Mouse (Mus musculus): Measurements from ENCODE around the gene Gabbr1. TPM values are rescaled to one million over a fixed set of nuclear protein-coding genes. Genes with fewer than 3 reads are reported as not detected.
"Not testable (repeated sequence)": the region's sequence is repeated elsewhere in the genome, so short reads cannot be mapped to it uniquely, and the experiment has no call there.

Gene Gabbr1
- 10 to 100 TPM; 16.9 TPM for total RNA-seq (2021)
- long read RNA-seq, experiment 1, result 0 reads
- long read RNA-seq, experiment 2, partial matches to known transcripts, result 0 of 1 reads
- long read RNA-seq, experiment 2, other reads (novel, unspliced or antisense), result 0 of 1 reads

GRCm38 (mm10) chr17:37045611-37046311 lies at the start of gene Gabbr1:
TSS of gene Gabbr1 (plus strand) at chr17:37045966.
- intact Hi-C loops (cut with DNase I), result loop anchor here (2.0 to 5.0 kb wide), 4 partner anchors 15 to 223 kb away; partner anchors contain the start of gene Trim26
- DNase-seq, result peak; percentile 79 to 84

- DNase-seq, result peak; percentile 78 to 85
- intact Hi-C loops (cut with DNase I), result loop anchor here (5.0 kb wide), 1 partner anchor 50 kb away; the partner anchor contains the start of gene Gabbr1
Observed at GRCm38 (mm10) chr17:36997033-36997735, 48.6 kb upstream of the Gabbr1 start.

DNA sequence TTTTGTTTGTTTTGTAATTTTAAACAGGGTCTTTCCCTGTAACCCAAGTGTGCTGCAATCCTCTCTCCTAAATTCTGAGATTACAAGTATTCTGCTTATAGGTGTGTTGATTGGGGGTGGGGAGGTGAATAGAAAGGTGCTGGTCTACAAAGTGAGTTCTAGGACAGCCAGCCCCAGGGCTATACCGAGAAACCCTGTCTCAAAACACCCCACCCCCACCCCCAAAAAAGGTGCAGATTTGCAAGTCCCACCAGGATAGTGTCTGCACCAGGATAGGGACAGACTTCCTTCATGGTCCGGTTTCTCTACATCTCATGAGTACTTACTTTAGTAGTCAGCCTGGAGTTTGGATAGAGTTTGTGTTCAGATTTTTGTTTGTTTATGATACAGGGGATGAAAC lies 47.3 kb upstream of the Gabbr1 start:
- intact Hi-C loops (cut with DNase I), result loop anchor here (5.0 kb wide), 1 partner anchor 49 kb away; the partner anchor contains the start of gene Gabbr1
- no peak for DNase-seq

DNA sequence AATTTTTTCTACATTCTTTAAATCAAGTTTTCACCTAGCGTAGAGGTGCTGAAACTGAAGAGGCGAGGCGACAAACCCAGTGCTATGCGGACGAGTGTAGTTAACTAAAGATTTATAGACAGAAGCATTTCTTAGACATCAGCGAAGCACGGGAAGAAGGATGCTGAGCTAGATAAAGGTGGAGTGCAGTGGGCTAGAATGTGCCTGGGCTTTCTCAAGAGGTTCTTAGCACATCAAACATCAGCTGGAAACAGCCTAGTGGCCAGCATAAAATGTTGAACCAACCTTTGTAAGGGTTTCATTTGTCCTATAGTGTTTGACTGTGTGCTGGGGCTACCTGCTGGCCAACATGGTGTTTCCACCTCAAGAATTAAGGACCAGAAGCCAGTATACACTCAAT lies 44.9 kb upstream of the Gabbr1 start, which contains the start of gene Zfp57:
Gene Zfp57 (plus strand): TSS at position 301 of the 400 bp plus-strand sequence.
- intact Hi-C loops (cut with DNase I), result loop anchor here (5.0 kb wide), 1 partner anchor 164 kb away; the partner anchor contains the start of gene Trim26
- DNase-seq, result no peak

DNA sequence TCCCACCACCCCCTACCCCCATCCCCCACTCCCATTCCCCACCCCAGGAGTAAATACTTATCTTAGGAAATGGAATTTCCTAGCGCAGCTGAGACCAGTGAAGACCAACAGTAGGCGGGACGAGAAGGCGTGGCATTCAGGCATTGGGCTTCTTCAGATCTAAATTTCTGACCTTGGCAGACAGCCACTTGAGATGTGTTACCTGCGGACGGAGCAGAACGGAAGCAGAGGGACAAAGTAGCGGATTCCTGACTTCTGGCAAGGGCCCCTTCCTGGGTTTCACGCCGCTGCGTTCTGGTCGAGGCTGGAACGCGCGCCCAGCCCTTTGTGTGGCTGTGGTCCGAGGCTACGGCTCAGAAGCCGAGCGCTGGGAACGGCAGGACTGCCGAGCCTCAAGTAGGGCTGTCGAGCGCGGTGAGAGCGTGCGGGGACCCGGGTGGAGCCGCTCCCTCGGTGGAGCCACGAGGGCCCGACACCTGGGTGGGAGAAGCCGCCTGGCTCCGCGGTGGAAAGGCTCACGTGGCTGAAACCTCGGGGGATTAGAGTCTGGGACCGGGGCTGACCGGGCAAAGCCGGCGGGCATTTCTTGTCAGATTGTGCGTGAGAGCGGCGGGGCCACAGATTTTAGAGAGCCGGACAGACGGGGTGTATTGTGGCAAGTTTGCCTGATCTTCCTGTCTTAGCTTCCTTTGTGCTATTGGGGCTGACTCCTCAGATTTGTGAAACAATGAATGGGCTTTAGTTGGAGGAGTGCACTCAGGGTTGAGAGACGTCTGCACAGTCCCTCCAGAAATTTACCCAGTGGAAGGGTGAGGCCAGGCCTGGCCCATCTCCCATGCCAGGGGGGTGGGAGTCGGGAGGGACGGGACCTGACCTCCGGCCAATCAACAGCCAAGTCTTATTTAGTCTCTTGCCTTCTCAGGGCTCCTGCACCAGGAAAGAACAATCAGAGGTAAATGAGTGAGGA lies 43.1 kb upstream of the Gabbr1 start:
- intact Hi-C loops (cut with DNase I), result loop anchor here (5.0 kb wide), 1 partner anchor 165 kb away; the partner anchor contains the start of gene Trim26
- DNase-seq, result peak; percentile 42 to 48

DNA sequence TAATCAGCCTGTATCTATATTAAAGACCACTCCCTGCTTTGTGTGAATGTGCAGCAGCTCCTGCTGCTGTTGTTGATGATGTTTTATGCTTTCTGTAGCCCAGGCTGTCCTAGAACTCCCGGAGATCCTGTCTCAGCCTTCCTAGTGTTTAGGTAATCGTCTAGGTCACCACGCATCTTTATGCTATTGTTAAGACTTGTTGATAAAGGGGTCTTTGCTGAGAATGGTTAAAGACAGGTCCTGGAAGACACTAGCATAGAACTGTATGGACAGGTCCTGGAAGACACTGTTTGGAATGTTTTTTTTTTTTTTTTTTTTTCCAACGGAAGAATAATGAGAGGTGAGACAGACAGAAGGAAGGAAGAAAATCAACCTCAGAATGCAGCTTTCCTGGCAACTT lies 42.4 kb upstream of the Gabbr1 start:
- no peak for DNase-seq
- intact Hi-C loops (cut with DNase I), result loop anchor here (5.0 kb wide), 1 partner anchor 166 kb away; the partner anchor contains the start of gene Trim26

GRCm38 (mm10) chr17:37008161-37008560 lies 37.6 kb upstream of the Gabbr1 start:
- DNase-seq, result no peak
- intact Hi-C loops (cut with DNase I), result no loop called here

DNA sequence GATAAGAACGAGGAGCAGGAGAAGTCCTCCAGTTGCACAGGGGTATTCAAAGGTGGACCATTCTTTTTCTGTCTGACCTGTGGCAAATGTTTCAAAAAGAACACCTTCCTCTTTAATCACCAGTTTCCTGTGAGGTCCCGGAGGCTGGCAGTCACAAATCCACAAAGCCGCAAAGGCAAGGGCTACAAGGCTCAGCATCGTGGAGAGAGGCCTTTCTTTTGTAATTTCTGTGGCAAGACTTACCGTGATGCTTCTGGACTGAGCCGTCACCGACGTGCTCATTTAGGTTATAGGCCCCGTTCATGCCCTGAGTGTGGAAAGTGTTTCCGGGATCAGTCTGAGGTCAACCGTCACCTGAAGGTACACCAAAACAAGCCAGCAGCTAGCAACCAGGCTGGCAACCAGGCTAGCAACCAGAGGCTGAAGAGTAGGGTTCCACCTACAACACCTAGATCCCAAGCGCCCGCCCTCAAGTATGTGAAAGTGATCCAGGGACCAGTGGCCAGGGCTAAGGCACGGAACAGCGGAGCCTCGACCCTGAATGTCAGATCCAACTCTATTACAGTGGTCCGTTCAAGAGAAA lies 36.2 kb upstream of the Gabbr1 start:
- intact Hi-C loops (cut with DNase I), result no loop called here
- DNase-seq, result no peak

DNA sequence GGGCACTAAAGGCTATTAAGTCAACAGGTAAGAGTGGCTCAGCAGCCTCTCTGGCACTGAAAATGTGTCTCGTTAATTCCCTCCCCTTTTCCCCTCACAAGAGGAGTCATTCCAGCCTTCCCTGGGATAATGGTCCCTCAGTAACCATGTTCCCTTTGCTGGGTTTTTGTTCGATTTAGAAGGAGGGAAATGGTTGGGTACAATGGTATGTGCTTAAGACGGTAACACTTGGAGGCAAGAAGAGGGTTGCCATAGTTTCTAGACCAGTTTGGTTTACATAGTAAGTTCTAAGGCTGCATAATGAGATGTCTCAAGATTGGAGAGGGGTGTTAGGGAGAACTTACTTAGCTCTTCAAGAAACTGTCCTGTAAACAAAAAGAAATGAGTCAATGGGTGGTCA lies 34.0 kb upstream of the Gabbr1 start:
- intact Hi-C loops (cut with DNase I), result no loop called here
- no peak for DNase-seq

- intact Hi-C loops (cut with DNase I), result no loop called here
- no peak for DNase-seq
Observed at GRCm38 (mm10) chr17:37012141-37012540, 33.6 kb upstream of the Gabbr1 start.

GRCm38 (mm10) chr17:37016333-37016732 lies 29.4 kb upstream of the Gabbr1 start:
- intact Hi-C loops (cut with DNase I), result no loop called here
- no peak for DNase-seq

DNA sequence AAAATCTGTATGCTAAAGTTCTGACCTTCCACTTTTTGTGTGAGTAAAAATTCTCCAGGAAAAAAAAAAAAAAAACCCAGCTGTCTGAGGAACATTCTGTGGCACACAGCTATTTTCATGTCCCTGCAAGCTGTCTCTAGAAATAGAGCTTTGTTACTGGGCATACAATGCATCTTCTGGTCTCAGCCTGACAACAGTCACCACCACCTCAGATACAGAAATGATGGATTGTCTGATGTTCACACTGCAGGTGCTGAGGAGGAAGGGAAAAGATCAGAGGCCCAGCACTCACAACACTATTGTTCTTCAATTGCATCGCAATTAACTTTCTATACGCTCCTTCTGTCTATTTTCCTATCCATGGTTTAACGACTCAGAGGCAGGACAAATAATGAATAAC lies 27.4 kb upstream of the Gabbr1 start:
- no peak for DNase-seq
- intact Hi-C loops (cut with DNase I), result no loop called here

DNA sequence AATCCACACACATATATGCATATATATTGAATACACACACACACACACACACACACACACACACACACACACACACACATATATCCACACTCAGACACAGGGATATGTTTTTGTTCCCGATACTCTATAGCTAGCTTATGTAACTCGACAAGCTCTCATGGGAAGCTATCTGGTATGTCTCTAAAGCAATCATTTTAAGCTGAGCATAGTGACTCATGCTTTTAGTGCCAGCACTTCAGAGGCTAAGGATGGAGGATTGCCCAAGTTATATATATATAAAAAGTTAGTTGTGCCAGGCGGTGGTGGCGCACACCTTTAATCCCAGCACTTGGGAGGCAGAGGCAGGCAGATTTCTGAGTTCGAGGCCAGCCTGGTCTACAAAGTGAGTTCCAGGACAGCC lies 26.5 kb upstream of the Gabbr1 start:
- intact Hi-C loops (cut with DNase I); DNase-seq: not testable (repeated sequence)

GRCm38 (mm10) chr17:37022628-37023576 lies 22.9 kb upstream of the Gabbr1 start, which contains the start of gene Mog:
TSS of gene Mog (minus strand) at chr17:37023398.
- intact Hi-C loops (cut with DNase I), result no loop called here
- no peak for DNase-seq

- no peak for DNase-seq
- intact Hi-C loops (cut with DNase I), result no loop called here
Observed at GRCm38 (mm10) chr17:37026425-37026824, 19.3 kb upstream of the Gabbr1 start.

DNA sequence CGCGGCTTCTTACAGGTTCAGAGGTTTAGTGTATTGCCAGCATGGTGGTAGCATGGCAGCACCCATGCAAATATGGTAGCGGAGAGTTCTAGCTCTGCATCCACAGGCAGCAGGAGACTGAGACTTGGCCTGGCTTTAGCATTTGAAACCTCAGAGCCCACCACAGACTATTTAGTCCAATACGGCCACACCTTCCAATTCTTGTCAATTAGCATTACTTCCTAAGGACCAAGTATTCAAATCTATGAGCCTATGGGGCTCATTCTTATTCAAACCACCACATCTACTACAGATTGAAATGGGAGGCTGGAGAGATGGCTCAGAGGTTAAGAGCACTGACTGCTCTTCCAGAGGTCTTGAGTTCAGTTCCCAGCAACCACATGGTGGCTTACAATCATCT lies 18.3 kb upstream of the Gabbr1 start:
- intact Hi-C loops (cut with DNase I), result no loop called here
- no peak for DNase-seq

DNA sequence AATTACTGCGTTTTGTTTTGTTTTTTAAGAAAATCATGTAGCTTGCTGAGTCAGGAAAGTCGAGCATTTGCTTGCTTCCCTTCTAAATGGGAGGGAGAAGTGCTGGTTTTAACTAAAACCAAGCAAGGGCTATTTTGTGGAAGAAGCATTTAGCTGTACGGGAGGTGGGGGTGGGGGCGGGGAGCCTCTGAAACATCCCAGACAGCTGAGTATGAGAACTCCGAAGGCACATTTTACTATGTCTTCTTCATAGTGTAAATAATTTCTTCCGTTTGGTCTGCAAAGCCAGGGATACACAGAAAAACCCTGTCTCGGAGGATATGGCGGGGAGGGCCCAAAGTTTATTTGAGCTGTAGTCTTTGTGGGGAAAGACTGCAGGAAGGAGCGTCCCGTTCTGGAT lies 17.6 kb upstream of the Gabbr1 start:
- no peak for DNase-seq
- intact Hi-C loops (cut with DNase I), result no loop called here

DNA sequence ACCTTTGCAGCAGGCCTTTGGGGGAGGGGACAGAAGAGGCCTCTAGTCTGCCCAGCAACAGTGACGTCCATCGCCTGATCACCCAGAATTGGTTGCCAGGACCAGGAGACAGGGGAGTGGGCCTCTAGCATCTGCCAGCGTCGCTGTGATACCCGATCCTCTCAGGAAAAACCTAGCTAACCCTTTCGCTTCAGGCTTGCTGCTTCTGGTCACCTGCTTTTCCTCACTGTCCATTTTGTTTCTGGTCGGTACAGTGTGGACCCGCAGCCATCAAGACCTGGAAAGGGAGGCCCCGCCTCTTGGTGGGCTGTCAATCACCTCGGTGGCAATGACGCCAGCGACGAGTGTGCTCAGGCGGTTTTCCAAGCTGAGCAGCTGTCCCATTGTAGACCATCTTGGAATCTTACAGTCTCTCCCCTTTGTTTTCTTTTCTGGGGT lies 17.1 kb upstream of the Gabbr1 start:
- intact Hi-C loops (cut with DNase I), result no loop called here
- peak; percentile 86 to 92 for DNase-seq
